Mouse (Mus musculus) olfactory bulb, adult 2 months (tissue): Measurements from ENCODE around the gene Adprhl2.

Experiments
- CTCF ChIP-seq: fragments of 200-500 bp; IDR thresholded peaks from 2 replicates; pipeline ENCODE4 v1.5.1; 2012; ENCODE audit warnings: low read depth, mild to moderate bottlenecking, low read length, moderate library complexity; ENCODE audit not compliant: insufficient read depth
- POLR2A ChIP-seq: fragments of 200-500 bp; IDR thresholded peaks from 2 replicates; pipeline ENCODE4 v1.6.1; 2012; ENCODE audit warnings: mild to moderate bottlenecking, low read depth, low read length, moderate library complexity; ENCODE audit not compliant: insufficient read depth

- TF ChIP-seq CTCF, result no peak
- no peak for TF ChIP-seq POLR2A
These were observed 1.7 kb downstream of the Adprhl2 start for GRCm38 (mm10) chr4:126319806-126320205.
